Mouse (Mus musculus) E14TG2a.4 (cell line): ENCODE measurements around the gene Tamm41.

Source experiments
- CTCF ChIP-seq: conservative IDR thresholded peaks from 2 replicates; pipeline ENCODE4 v1.5.1; 2014; ENCODE audit warnings: low read length
- POU5F1 ChIP-seq: IDR thresholded peaks from 2 replicates; pipeline ENCODE4 v1.6.1; 2014; ENCODE audit warnings: low read length, borderline replicate concordance

- TF ChIP-seq POU5F1 (no peak), CTCF (no peak)
Measured at GRCm38 (mm10) chr6:115072024-115072423, 34.3 kb upstream of the Tamm41 start.
